Mouse (Mus musculus): Measurements from ENCODE around the gene Asb3. TPM values are rescaled to one million over a fixed set of nuclear protein-coding genes. Genes with fewer than 3 reads are reported as not detected.

Asb3 gene
- polyA plus RNA-seq, 1 experiment from 2014 or later = 36.5 TPM

Other genes starting within 250 kb of the Asb3 start
- 8.0 and 8.2 TPM in 2 replicates for gene Acyp2, start 235.8 kb upstream of the Asb3 start, polyA plus RNA-seq (2015; fragmentation: Nextera tagmentation; extraction: Ambion mirVana)
- gene Psme4, start 113.7 kb upstream of the Asb3 start, polyA plus RNA-seq (2015; fragmentation: Nextera tagmentation; extraction: Ambion mirVana) = 22.4 and 25.2 TPM in 2 replicates
- 0.27 and 0.52 TPM in 2 replicates for gene Gpr75, start 58 bp upstream of the Asb3 start, polyA plus RNA-seq (2015; fragmentation: Nextera tagmentation; extraction: Ambion mirVana)
- gene Erlec1, start 68.9 kb downstream of the Asb3 start, polyA plus RNA-seq (2015; fragmentation: Nextera tagmentation; extraction: Ambion mirVana) = 12.7 and 13.9 TPM in 2 replicates
- gene Chac2, start 100.9 kb downstream of the Asb3 start, polyA plus RNA-seq (2015; fragmentation: Nextera tagmentation; extraction: Ambion mirVana) = 11.5 and 12.0 TPM in 2 replicates

Measured in limb, embryonic 13.5 days (tissue).